Comparison of ENCODE assay signal across 25 mouse cellular contexts in genomic region chr6:146950454-146950832, GRCm38 (mm10). TPM values are rescaled to one million over a fixed set of nuclear protein-coding genes. Genes with fewer than 3 reads are reported as not detected.
A peak's percentile ranks its signal among the peaks of the same experiment; 100 is the strongest.
DNase-seq lines count a peak whose midpoint lies in the region; ATAC-seq and TF ChIP-seq lines count a peak whose summit lies in the region.
"Had no signal": no experiment of that assay in that cellular context is flagged by ENCODE, and none has a peak within 500 bp of the region (broad histone marks: within the 10 kb centered on the region; RNA-seq: fewer than 3 reads in every experiment).

No protein-coding gene starts in this region.

- no peaks in the 10 kb centered on the region for H3K27me3 ChIP-seq in embryonic facial prominence, embryonic 14.5 days (replicated peaks; ENCODE audit: control insufficient read depth, insufficient read depth, low read length)
- H3K27me3 ChIP-seq in embryonic facial prominence, embryonic 10.5 days (replicated peaks; ENCODE audit: low read depth, poor library complexity, severe bottlenecking): no peaks in the 10 kb centered on the region
- H3K27me3 ChIP-seq in C2C12 (ENCODE audit: control insufficient read depth, insufficient read depth, insufficient read length): no peaks in the 10 kb centered on the region
- no peaks in the 10 kb centered on the region for H3K27me3 ChIP-seq in myocyte (ENCODE audit: control insufficient read depth, insufficient read depth, insufficient read length)
- H3K27me3 ChIP-seq in kidney, embryonic 16.5 days (ENCODE audit: insufficient read depth, low read length): no peaks in the 10 kb centered on the region
- H3K27me3 ChIP-seq: CH12.LX, Patski had no signal

- H3ac ChIP-seq in C2C12 (ENCODE audit: control insufficient read depth, insufficient read length, low read depth) (no peak overlapping the region), myocyte (ENCODE audit: control insufficient read depth, insufficient read length) (no peak overlapping the region)

- peaks cover 100% of the 10 kb centered on the region for H3K79me2 ChIP-seq in C2C12 (ENCODE audit: control insufficient read depth, insufficient read depth)
- H3K79me2 ChIP-seq in myocyte (ENCODE audit: control insufficient read depth, insufficient read depth): peaks cover 94% of the 10 kb centered on the region

- peaks cover 53% of the 10 kb centered on the region for H3K79me3 ChIP-seq in C2C12 (ENCODE audit: low read depth)

- H3K4me1 ChIP-seq in embryonic facial prominence, embryonic 14.5 days (ENCODE audit: control insufficient read depth, insufficient read depth, low read length): peaks cover 25% of the 10 kb centered on the region
- H3K4me1 ChIP-seq in embryonic facial prominence, embryonic 10.5 days: peaks cover 53% of the 10 kb centered on the region
- H3K4me1 ChIP-seq in kidney, embryonic 16.5 days (ENCODE audit: insufficient read depth, low read length): peaks cover 51% of the 10 kb centered on the region

- no peak for TF ChIP-seq CTCF in C2C12 (IDR thresholded peaks at IDR 0.05; ENCODE audit: control insufficient read depth, insufficient read depth, insufficient read length)
- TF ChIP-seq CTCF in brain, embryonic 14.5 days (IDR thresholded peaks at IDR 0.05; ENCODE audit: borderline replicate concordance, extremely low read depth, insufficient read depth, insufficient read length): no peak

- TF ChIP-seq POLR2A in brain, embryonic 14.5 days (IDR thresholded peaks at IDR 0.05; ENCODE audit: borderline replicate concordance, extremely low read depth, insufficient read depth, insufficient read length, poor library complexity, severe bottlenecking): no peak
- TF ChIP-seq POLR2A in myocyte (IDR thresholded peaks at IDR 0.05; ENCODE audit: insufficient read length, low read depth): no peak

- no peak overlapping the region for H3K9ac ChIP-seq in embryonic facial prominence, embryonic 14.5 days (ENCODE audit: low read depth, low read length)
- H3K9ac ChIP-seq in kidney, embryonic 16.5 days (replicated peaks; ENCODE audit: low read length): no peak overlapping the region

- DNase-seq in embryonic facial prominence, embryonic 14.5 days (ENCODE audit: low spot score): peak; percentile 45
- DNase-seq in embryonic facial prominence, embryonic 10.5 days (ENCODE audit: low spot score): no peak
- DNase-seq in brain, embryonic 14.5 days (ENCODE audit: low read depth): peak; percentile 27
- no peak for DNase-seq in spleen, postnatal 36 days (ENCODE audit: low spot score in 2 of 2)
- DNase-seq in T-cell, adult 2 months (ENCODE audit: low spot score): no peak
- DNase-seq: adrenal gland, adult 2 months; adrenal gland, adult 8-10 months; adrenal gland, postnatal 10 days; adrenal gland, postnatal 14 days; adrenal gland, postnatal 25 days; adrenal gland, postnatal 36 days; B cell, adult 2 months; cerebellum, adult 11 months; cerebellum, adult 11-12 months; cerebellum, adult 18-20 months; cerebellum, adult 2 months; cerebellum, adult 8-10 months had no signal

- no peaks in the 10 kb centered on the region for H3K9me3 ChIP-seq in embryonic facial prominence, embryonic 14.5 days (ENCODE audit: control insufficient read depth, low read length)
- no peaks in the 10 kb centered on the region for H3K9me3 ChIP-seq in embryonic facial prominence, embryonic 10.5 days
- no peaks in the 10 kb centered on the region for H3K9me3 ChIP-seq in kidney, embryonic 16.5 days (ENCODE audit: low read length)
- H3K9me3 ChIP-seq: G1E had no signal

- no peaks in the 10 kb centered on the region for H3K36me3 ChIP-seq in embryonic facial prominence, embryonic 14.5 days (ENCODE audit: control insufficient read depth, insufficient read depth, low read length)
- H3K36me3 ChIP-seq in embryonic facial prominence, embryonic 10.5 days (replicated peaks): no peaks in the 10 kb centered on the region
- H3K36me3 ChIP-seq in C2C12 (ENCODE audit: control insufficient read depth, insufficient read depth): peaks cover 4% of the 10 kb centered on the region
- no peaks in the 10 kb centered on the region for H3K36me3 ChIP-seq in myocyte (ENCODE audit: control insufficient read depth, insufficient read depth)
- no peaks in the 10 kb centered on the region for H3K36me3 ChIP-seq in kidney, embryonic 16.5 days (ENCODE audit: insufficient read depth, low read length)
- H3K36me3 ChIP-seq: G1E had no signal

- no peak overlapping the region for H3K4me3 ChIP-seq in embryonic facial prominence, embryonic 14.5 days (ENCODE audit: low read depth, low read length)
- H3K4me3 ChIP-seq in embryonic facial prominence, embryonic 10.5 days: no peak overlapping the region
- H3K4me3 ChIP-seq in C2C12 (ENCODE audit: insufficient read depth, poor library complexity, severe bottlenecking) (no peak overlapping the region), myocyte (no peak overlapping the region)
- no peak overlapping the region for H3K4me3 ChIP-seq in kidney, embryonic 16.5 days (ENCODE audit: low read length)

- peak; percentile 32; the same call in 1 of the 2 replicates for ATAC-seq in embryonic facial prominence, embryonic 14.5 days (ENCODE audit: low read depth)
- ATAC-seq in kidney, embryonic 16.5 days (ENCODE audit: low FRiP score, low TSS enrichment): no peak
- ATAC-seq: activated CD4-positive, CD25-positive, alpha-beta regulatory T cell, adult 4 months; CD4-positive, CD25-positive, alpha-beta regulatory T cell, adult 4 months; Patski had no signal

- H3K27ac ChIP-seq in embryonic facial prominence, embryonic 14.5 days (replicated peaks; ENCODE audit: low read depth, low read length): no peak overlapping the region
- H3K27ac ChIP-seq in embryonic facial prominence, embryonic 10.5 days (replicated peaks): no peak overlapping the region
- H3K27ac ChIP-seq in kidney, embryonic 16.5 days (ENCODE audit: low read length): no peak overlapping the region

- 7% methylated on average over 1 of the region's 1 CpGs for WGBS in embryonic facial prominence, embryonic 14.5 days
- WGBS in embryonic facial prominence, embryonic 10.5 days: 4% methylated on average over 1 of the region's 1 CpGs
- WGBS in kidney, embryonic 16.5 days: 21% methylated on average over 1 of the region's 1 CpGs

- H3K4me2 ChIP-seq in embryonic facial prominence, embryonic 14.5 days (ENCODE audit: low read depth, low read length): no peak overlapping the region
- H3K4me2 ChIP-seq in myocyte (ENCODE audit: low read depth): peak overlapping the region; percentile 57
- H3K4me2 ChIP-seq in kidney, embryonic 16.5 days (replicated peaks; ENCODE audit: low read depth, low read length): no peak overlapping the region

TF ChIP-seq in C2C12, 6 proteins besides CTCF, POLR2A, EP300 and RAD21:
- TF ChIP-seq MAX (IDR thresholded peaks at IDR 0.05): no peak
- no peak for TF ChIP-seq MYOG (IDR thresholded peaks at IDR 0.05; ENCODE audit: control insufficient read depth, extremely low read depth, insufficient read length)
- no peak for TF ChIP-seq USF1 (IDR thresholded peaks at IDR 0.05; ENCODE audit: low read depth)
- TF ChIP-seq MYOD1 (IDR thresholded peaks at IDR 0.05; ENCODE audit: control insufficient read depth, insufficient read length, low read depth): peak; percentile 77
TF ChIP-seq in C2C12: peak in this region for 1.

TF ChIP-seq in myocyte, 11 proteins besides CTCF, POLR2A, EP300 and RAD21:
- TF ChIP-seq E2F4 (IDR thresholded peaks at IDR 0.05; ENCODE audit: insufficient read depth) (no peak), TCF3 (IDR thresholded peaks at IDR 0.05; ENCODE audit: insufficient read length, low read depth) (no peak), TCF12 (IDR thresholded peaks at IDR 0.05; ENCODE audit: insufficient read depth, poor library complexity, severe bottlenecking) (peak; percentile 2), CEBPB (IDR thresholded peaks at IDR 0.05; ENCODE audit: insufficient read depth, poor library complexity, severe bottlenecking) (no peak), MAX (IDR thresholded peaks at IDR 0.05; ENCODE audit: low read depth) (no peak), MYOG (IDR thresholded peaks at IDR 0.05; ENCODE audit: control insufficient read depth in 1 of 3, insufficient read depth in 1 of 3, insufficient read length in 2 of 3, low read depth in 2 of 3) (no peak), SRF (IDR thresholded peaks at IDR 0.05; ENCODE audit: control insufficient read depth, insufficient read length, low read depth) (no peak), MYOD1 (IDR thresholded peaks at IDR 0.05; ENCODE audit: control insufficient read depth in 1 of 3, insufficient read length in 2 of 3, low read depth in 2 of 3) (peak in 2 of 3 experiments; percentile 76 to 78)

RNA-seq across cellular contexts. Expression of gene 1700034J05Rik, which starts 3.8 kb away (rescaled TPM):
- polyA plus RNA-seq in embryonic facial prominence, embryonic 14.5 days (2014; fragmentation: Nextera tagmentation; extraction: Ambion mirVana): 0.31 and 0.57 TPM in 2 replicates
- 0.14 and 0.27 TPM in 2 replicates for polyA plus RNA-seq in embryonic facial prominence, embryonic 10.5 days (2016; fragmentation: Nextera tagmentation; extraction: Ambion mirVana)
- polyA plus RNA-seq in C2C12 (2012; fragmentation: generic; extraction: Trizol): 0.07 TPM
- not detected in 2 replicates for polyA plus RNA-seq in brain, embryonic 14.5 days (2012; rRNA removed)
- 0.02 TPM for polyA plus RNA-seq in myocyte (2012; fragmentation: generic; extraction: Trizol)
- polyA plus RNA-seq in kidney, embryonic 16.5 days (2015; fragmentation: Nextera tagmentation; extraction: Ambion mirVana): 0.17 and 0.37 TPM in 2 replicates
- polyA plus RNA-seq: activated CD4-positive, CD25-positive, alpha-beta regulatory T cell, adult 4 months; adrenal gland, adult 2 months; CD4-positive, CD25-positive, alpha-beta regulatory T cell, adult 4 months; cerebellum, adult 2 months; G1E; Patski had no signal

Comparison
In these comparisons a context has a peak if more than half of its experiments do, and no peak if none do; other contexts are left out.
1. DNase-seq: peak in embryonic facial prominence, embryonic 14.5 days (single experiment) and brain, embryonic 14.5 days (single experiment); none in embryonic facial prominence, embryonic 10.5 days (single experiment), spleen, postnatal 36 days (0 of 2) and T-cell, adult 2 months (single experiment).